Mouse (Mus musculus) right cerebral cortex, postnatal 36 days (tissue): ENCODE results near the gene Ms4a13.
"Not testable (repeated sequence)": the region's sequence is repeated elsewhere in the genome, so short reads cannot be mapped to it uniquely, and the experiment has no call there.

Experiments used
- DNase-seq, 2 experiments: peaks; one replicate each; pipeline ENCODE4 v3.0.0; 2022; ENCODE audit warnings: low spot score in 2 of 2, mixed read lengths in 1 of 2

Ms4a13 gene

DNA sequence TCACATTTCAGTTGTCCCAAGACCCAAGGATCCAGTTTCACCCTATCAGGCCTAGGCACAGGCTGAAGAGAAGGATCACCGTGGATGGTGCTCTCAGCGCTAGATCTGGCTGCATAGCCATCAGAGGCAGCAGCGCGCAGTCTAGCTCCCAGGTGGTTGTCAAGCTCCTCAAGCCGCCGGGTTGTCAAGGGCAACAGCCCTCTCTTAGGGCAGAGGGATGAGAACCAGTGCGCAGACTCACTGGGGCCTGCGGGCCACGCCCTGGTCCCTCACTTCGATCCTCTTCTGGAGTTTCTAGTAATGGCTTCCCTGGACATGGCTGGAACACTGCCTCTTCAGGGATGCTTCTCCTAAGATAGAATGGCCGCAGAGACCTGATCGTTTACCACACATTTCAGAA lies at the start of gene Ms4a13:
TSS of gene Ms4a13 (minus strand) at position 192 of the 400 bp plus-strand sequence.
- no peak for DNase-seq

- no peak for DNase-seq
Measured at GRCm38 (mm10) chr19:11244230-11244629, 47.7 kb upstream of the Ms4a13 start.

DNA sequence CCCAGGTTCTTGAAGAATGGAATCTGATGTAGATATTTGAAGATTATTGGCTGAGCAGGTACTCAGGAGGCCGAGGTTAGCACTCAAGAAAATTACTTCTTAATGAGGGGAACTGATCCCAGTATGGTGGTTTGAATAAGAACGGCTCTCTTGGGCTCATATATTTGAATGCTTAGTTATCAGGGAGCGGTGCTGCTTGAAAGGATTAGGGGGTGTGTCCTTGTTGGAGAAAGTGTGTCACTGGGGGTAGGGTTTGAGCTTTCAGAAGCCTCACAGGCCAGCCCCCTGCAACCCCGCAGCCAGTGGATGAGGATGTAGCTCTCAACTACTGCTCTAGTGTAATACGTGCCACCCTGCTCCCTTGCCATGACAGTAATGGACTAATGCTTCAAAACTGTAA lies 46.0 kb upstream of the Ms4a13 start:
- DNase-seq = no peak

DNA sequence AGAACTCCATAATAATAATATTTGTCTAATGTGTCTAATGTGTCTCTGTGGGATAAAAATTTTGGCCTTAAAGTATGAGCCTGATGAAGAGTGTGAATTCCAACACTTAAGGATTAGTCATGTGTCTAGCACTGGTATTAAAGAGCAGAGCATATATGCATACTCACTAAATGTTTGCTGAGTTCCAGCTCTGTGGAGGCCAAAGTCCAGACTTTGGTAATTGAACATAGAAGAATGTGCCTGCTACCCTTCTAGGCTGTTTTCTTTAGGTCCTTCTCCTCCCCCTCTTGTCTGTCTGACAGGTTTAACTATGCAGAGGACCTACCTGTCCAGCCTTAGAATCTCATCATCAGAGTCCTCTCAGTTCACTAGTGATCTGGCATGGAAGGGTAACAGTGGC lies 39.3 kb upstream of the Ms4a13 start:
- no peak for DNase-seq

GRCm38 (mm10) chr19:11234921-11235735 lies 38.6 kb upstream of the Ms4a13 start:
- no peak for DNase-seq

GRCm38 (mm10) chr19:11234244-11234643 lies 37.7 kb upstream of the Ms4a13 start:
- no peak for DNase-seq

DNA sequence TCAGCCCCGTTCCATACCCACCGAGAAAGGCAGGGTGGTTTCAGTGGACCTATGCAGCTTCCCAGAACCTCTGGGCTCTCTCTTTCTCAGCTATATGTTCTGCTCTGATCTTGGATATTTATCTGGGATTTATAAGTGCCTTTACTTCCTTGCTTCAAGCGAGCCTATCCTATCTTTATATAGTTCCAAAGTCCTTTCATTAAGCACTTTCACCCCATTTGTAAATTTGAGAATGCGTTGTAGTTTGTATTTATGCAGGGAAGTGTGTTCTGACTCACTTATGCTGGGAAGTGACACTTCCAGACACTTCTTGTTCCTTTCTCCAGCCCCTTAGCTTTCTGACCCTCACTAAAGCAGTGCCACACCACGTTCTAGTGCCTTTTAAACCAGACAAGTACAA lies 35.8 kb upstream of the Ms4a13 start, which contains the start of gene Ms4a12:
TSS of gene Ms4a12 (minus strand) at position 101 of the 400 bp plus-strand sequence.
- DNase-seq = no peak

DNA sequence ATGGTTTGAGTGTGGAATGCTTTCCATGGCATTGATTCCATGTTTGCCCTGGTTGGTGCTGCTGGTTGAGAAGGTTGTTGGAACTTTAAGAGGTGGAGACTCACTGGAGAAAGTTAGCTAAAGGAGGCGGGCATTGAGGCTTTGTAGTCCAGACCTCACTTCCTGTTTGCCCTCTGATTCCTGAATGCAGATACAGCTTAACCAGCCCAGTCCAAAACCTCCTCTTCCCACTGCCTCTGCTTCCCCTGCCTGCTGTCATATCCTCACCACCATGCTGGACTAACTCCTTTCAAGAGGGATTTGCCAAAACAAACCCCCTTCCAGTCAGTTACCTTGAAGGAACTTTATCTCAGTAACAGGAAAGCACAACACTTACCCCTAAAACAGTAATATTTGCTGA lies 4.0 kb downstream of the Ms4a13 start:
- DNase-seq = no peak

GRCm38 (mm10) chr19:11184121-11184520 lies 12.4 kb downstream of the Ms4a13 start:
- no peak for DNase-seq

DNA sequence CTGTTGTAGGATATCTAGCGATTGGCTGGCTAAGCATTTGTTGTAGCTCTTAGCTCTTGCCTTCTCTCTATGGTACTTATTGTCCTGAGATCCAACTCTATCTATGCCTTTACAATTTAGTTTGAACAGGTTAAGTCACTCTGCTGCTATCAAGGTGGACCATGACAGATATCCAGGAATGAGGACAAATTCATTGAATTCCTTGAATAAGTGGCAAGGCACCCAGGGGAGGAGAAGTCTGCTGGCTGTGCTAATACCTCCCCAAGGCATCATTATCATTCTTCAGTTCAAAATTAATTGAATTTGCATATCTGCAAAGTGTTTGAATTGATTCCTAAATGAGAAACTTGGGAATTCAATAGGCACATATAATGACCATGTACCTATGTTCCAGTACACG lies 19.1 kb downstream of the Ms4a13 start:
- no peak for DNase-seq

DNA sequence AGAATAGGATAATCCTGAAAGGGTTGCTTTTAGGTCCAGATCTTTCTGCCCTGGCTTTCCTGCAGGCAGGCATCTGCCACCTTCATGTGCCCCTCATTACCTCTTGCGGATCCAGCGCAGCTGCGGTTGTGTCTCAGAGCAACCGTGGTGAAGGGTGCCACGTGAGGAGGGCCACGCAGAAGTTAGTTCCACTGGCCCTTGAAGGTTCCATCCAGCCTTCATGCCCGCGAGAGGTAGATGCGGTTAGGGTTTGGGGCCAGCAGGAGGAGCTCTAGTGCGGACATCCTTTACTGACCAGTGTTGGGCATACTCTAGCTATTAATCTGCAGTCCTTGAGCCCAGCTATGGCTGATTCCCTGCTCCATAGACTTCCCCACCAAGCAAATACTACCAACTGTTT lies 31.4 kb downstream of the Ms4a13 start, which contains the start of gene 1700025F22Rik:
TSS of gene 1700025F22Rik (minus strand) at position 149 of the 400 bp plus-strand sequence.
- no peak for DNase-seq

- DNase-seq = not testable (repeated sequence)
Measured at GRCm38 (mm10) chr19:11157890-11158289, 38.6 kb downstream of the Ms4a13 start.

GRCm38 (mm10) chr19:11135336-11135735 lies 61.2 kb downstream of the Ms4a13 start:
- DNase-seq = no peak

GRCm38 (mm10) chr19:11134852-11135251 lies 61.7 kb downstream of the Ms4a13 start:
- DNase-seq = no peak

- not testable (repeated sequence) for DNase-seq
Measured at GRCm38 (mm10) chr19:11130776-11131175, 65.8 kb downstream of the Ms4a13 start, which contains the start of gene 1700017D01Rik. Gene 1700017D01Rik, minus strand, starts transcription at chr19:11130876.

DNA sequence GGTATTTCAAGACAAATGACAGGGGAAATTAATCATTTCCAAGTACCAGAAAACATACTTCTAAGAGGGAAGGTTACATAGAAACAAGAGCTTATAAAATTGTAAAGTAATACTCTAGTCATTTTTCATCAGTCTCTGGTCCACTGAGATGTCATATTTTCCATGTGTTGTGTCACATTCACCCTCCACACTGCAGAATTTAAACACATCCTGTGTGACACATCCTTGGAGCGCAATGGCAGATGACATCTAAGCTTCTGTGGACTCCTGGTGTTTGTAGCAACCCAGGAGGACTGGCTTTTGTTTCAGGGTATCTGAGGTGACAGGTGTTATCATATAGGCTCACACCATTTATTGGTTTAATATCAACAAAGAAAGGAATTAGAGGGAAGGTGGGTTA lies 66.8 kb downstream of the Ms4a13 start:
- no peak for DNase-seq

DNA sequence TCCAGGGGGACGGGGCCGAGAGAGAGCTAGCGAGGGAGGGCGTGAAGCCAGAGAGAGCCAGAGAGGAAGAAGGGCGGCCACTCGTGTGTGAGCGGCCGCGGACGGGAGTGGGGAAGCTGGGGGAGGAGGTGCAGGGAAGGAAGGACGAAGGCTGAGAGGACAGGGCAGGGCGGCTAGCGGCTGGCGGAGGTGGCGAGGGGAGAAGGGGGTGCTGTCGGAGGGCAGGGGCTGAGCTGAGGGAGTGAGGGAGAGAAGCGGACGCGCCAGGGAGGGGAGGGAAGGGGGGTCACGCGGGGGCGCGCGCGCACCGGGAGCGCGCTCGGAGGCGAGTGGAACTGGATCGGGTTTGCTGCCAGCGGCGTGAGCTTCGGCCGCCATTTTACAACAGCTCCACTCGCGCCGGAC lies 75.5 kb downstream of the Ms4a13 start:
- DNase-seq = not testable (repeated sequence)
